Mouse (Mus musculus) central nervous system, embryonic 14 days (tissue): ENCODE measurements around the gene Slc25a12. TPM values are rescaled to one million over a fixed set of nuclear protein-coding genes. Genes with fewer than 3 reads are reported as not detected.

Experiments
- polyA plus RNA-seq: library from polyadenylated mRNA; depleted of rRNA; stranded (reverse); fragments of >200 nt; gene quantifications from 2 replicates; pipeline ENCODE4 v1.2.3, GENCODE M21; 2012; rRNA removed

The Slc25a12 gene
- 55.9 and 56.6 TPM in 2 replicates for polyA plus RNA-seq

DNA sequence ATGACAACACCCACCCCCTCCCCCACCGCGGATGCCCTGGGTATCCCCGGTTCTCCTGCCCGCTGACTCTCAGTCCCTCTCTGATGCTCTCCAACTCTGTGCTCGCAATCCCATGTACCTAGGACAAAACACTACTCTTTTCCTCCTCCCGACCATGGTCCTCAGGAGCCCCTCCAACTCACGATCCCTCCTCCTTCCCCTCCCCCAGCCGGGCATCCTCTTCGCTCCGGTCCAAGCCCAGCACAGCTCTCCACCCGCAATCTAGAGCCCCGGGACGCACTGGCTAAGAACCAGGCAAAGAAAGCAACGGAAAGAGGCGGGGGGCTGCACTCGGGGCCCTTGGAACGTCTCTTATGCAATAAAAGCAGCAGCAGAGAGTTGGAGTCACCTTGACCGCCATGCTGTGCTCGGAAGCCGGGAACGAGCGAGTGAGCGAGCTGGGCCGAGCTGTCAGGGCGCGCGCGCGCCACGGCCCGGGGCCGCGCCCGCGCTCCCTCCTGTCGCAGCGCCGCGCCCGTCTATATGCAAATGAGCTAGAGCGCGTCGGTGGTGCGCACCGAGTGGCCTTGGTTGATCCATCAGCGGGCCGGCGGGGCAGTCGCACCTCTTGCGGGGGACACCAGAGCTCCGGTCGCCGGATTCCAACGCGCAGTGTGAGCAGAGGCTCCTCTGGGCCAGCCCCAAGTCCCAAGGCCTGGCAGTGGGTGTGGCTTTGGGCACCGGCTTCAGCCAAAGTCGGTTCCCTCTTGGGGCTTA lies at the start of gene Slc25a12:
Slc25a12 (minus strand) TSS at position 625 of the 756 bp plus-strand sequence.

DNA sequence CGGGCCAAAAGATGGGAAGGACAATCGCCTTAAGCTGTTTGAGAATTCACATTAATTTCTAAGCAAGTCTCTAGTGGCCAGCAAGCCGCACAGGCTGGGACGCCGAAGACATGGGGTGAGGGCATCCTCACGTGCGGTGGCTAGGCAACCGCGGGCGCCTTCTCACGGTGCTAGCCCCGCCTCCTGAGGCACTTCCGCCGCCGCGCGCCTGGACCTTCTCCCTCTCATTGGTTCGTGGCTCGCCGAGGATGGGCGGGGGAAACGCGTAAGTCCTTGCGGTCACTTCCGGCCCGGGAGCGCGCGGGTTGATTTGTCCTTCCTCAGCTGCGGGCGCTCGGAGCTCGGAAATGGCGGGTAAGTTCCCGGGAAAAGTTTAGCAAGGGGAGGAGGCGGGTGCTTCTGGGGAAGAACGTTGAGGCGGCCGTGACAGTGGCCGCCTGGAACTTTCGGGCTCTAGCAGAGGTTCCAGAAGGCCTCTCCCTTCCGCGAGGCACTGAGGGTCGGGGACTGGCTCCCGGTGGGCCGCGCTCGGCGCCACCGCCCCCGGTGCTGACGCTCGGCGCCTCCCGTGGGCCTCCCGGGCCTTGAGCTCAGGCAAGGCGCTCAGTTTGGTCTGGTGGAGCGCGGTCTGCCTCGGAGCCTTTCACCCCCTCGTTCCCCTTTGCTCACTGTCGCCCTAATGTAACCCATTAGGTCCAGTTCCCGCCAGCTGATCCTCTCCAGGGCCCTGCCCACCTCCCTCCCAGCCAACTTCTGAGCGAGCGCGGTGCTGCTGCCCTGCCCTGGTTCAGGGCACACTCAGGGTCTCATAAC lies 21.6 kb upstream of the Slc25a12 start, which contains the start of gene Hat1:
Hat1 (plus strand) TSS at position 8 of the 813 bp plus-strand sequence.

Other genes starting within 250 kb of the Slc25a12 start
- 4.1 and 6.2 TPM in 2 replicates for gene Cybrd1, start 249.8 kb downstream of the Slc25a12 start, polyA plus RNA-seq
- 240 and 246 TPM in 2 replicates for gene Dync1i2, start 156.0 kb downstream of the Slc25a12 start, polyA plus RNA-seq
- 49.3 and 60.6 TPM in 2 replicates for gene Hat1, start 21.2 kb upstream of the Slc25a12 start, polyA plus RNA-seq
- 70.6 and 71.1 TPM in 2 replicates for gene Metap1d, start 85.5 kb upstream of the Slc25a12 start, polyA plus RNA-seq
- gene Dlx1, start 160.4 kb upstream of the Slc25a12 start, polyA plus RNA-seq = 85.5 and 169 TPM in 2 replicates
- gene Dlx2, start 179.0 kb upstream of the Slc25a12 start, polyA plus RNA-seq = 23.7 and 44.1 TPM in 2 replicates